Mouse (Mus musculus) liver, postnatal 0 days (tissue): ENCODE data around the gene Htr6. TPM values are rescaled to one million over a fixed set of nuclear protein-coding genes. Genes with fewer than 3 reads are reported as not detected.

Experiments used
- ATAC-seq: fragments of 200-750 bp; cut with Nextera tagmentation; 2 replicates; pipeline ENCODE4 v1.8.0; 2017; ENCODE audit warnings: mild to moderate bottlenecking, moderate library complexity
- DNase-seq: peaks from one replicate; pipeline ENCODE4 v3.0.0-alpha.2; 2016
- H3K27ac ChIP-seq: fragments of 300-500 bp; sonication (generic); 2 replicates; pipeline ENCODE4 v1.5.1; 2014; ENCODE audit warnings: antibody characterized with exemption, moderate library complexity, mild to moderate bottlenecking, low read depth
- H3K27me3 ChIP-seq: fragments of 300-500 bp; sonication (generic); 2 replicates; pipeline ENCODE4 v1.6.1; 2014; ENCODE audit warnings: low read length, control low read depth, mixed read lengths; ENCODE audit not compliant: insufficient read depth
- H3K36me3 ChIP-seq: fragments of 300-500 bp; sonication (generic); replicated peaks from 2 replicates; pipeline ENCODE4 v1.6.1; 2014; ENCODE audit warnings: mild to moderate bottlenecking, control low read depth, low read length, moderate library complexity, mixed read lengths; ENCODE audit not compliant: insufficient read depth
- H3K4me1 ChIP-seq: fragments of 300-500 bp; sonication (generic); 2 replicates; pipeline ENCODE4 v1.6.1; 2014; ENCODE audit warnings: antibody characterized with exemption, mild to moderate bottlenecking, control low read depth; ENCODE audit not compliant: insufficient read depth
- H3K4me2 ChIP-seq: fragments of 300-500 bp; sonication (generic); 2 replicates; pipeline ENCODE4 v1.6.1; 2014; ENCODE audit warnings: low read depth, mild to moderate bottlenecking, low read length, moderate library complexity, mixed read lengths
- H3K4me3 ChIP-seq: fragments of 300-500 bp; sonication (generic); 2 replicates; pipeline ENCODE4 v1.5.1; 2014; ENCODE audit warnings: low read depth, low read length
- H3K9ac ChIP-seq: fragments of 300-500 bp; sonication (generic); replicated peaks from 2 replicates; pipeline ENCODE4 v1.6.1; 2014; ENCODE audit warnings: mild to moderate bottlenecking, moderate library complexity
- H3K9me3 ChIP-seq: fragments of 300-500 bp; sonication (generic); 2 replicates; pipeline ENCODE4 v1.6.1; 2016; ENCODE audit warnings: mild to moderate bottlenecking, control low read depth, low read length, mixed read lengths
- CTCF ChIP-seq: sonication (generic); IDR thresholded peaks from 2 replicates; pipeline ENCODE4 v1.5.1; 2016; ENCODE audit warnings: antibody characterized with exemption, low read depth
- EP300 ChIP-seq: IDR thresholded peaks from 2 replicates; pipeline ENCODE4 v1.6.1; 2016; ENCODE audit warnings: antibody characterized with exemption, low read depth, mild to moderate bottlenecking
- WGBS: fragments of 180-500 bp; shearing (Covaris S2); extraction: QIAGEN DNeasy Blood & Tissue Kit; methylation state at CpG from one replicate; pipeline ENCODE4 v1.1.7; 2014; ENCODE audit not compliant: insufficient replicate concordance; 5-methylcytosine and 5-hydroxymethylcytosine counted together
- polyA plus RNA-seq: library from polyadenylated mRNA; unstranded; fragments of >200 nt; fragmentation: Nextera tagmentation; extraction: Ambion mirVana; gene quantifications from 2 replicates; pipeline ENCODE4 v1.2.1, GENCODE M21; 2015

The Htr6 gene
- polyA plus RNA-seq, 1 experiment from 2014 or later = not detected

- TF ChIP-seq CTCF (peak; percentile 59), EP300 (no peak)
- ATAC-seq (no peak), DNase-seq (peak; percentile 45)
- Histone ChIP-seq H3K4me1 (peaks cover 47% of the 10 kb centered on the region), H3K9ac (no peak overlapping the region), H3K9me3 (no peaks in the 10 kb centered on the region), H3K27me3 (no peaks in the 10 kb centered on the region), H3K4me3 (no peak overlapping the region), H3K27ac (no peak overlapping the region), H3K4me2 (no peak overlapping the region), H3K36me3 (no peaks in the 10 kb centered on the region)
- 91% methylated on average over 5 of the region's 5 CpGs for WGBS
Measured at GRCm38 (mm10) chr4:139115721-139116120, 40.4 kb upstream of the Htr6 start.

DNA sequence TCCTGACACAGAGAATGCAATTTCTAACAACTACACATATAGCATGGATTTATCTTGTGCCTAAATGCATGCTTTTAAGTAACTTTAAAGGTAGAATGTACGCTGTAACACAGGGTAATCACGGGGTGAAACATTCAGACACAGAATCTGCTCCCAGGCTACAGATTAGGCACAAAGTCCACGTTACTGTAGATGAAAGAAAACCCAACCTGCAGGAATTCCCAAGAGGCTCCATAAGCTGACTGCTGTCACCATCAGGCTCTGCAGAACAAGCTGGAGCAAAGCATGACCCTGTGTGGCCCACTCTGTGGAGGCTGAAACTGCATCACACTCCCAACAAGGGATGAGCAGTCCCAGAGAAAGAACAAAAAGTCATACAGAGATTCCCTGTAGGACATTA is 37.1 kb upstream of the Htr6 start:
- no peaks in the 10 kb centered on the region for H3K27me3 ChIP-seq
- no peak overlapping the region for H3K4me2 ChIP-seq
- no peak overlapping the region for H3K27ac ChIP-seq
- H3K9ac ChIP-seq = no peak overlapping the region
- 57% methylated on average over 3 of the region's 3 CpGs for WGBS
- peaks cover 31% of the 10 kb centered on the region for H3K4me1 ChIP-seq
- no peak overlapping the region for H3K4me3 ChIP-seq
- TF ChIP-seq EP300 (no peak), CTCF (no peak)
- DNase-seq (no peak), ATAC-seq (no peak)
- H3K36me3 ChIP-seq = 0 out of 2 replicates have a peak, but pooled peaks cover under 1% of the 10 kb centered on the region
- H3K9me3 ChIP-seq = no peaks in the 10 kb centered on the region

GRCm38 (mm10) chr4:139111421-139111820 is 36.1 kb upstream of the Htr6 start:
- ATAC-seq (no peak), DNase-seq (no peak)
- Histone ChIP-seq H3K4me2 (0 out of 2 replicates have a peak overlapping the region, but pooled peaks have one; percentile 22), H3K9me3 (no peaks in the 10 kb centered on the region), H3K36me3 (0 out of 2 replicates have a peak, but pooled peaks cover 3% of the 10 kb centered on the region), H3K4me1 (peaks cover 22% of the 10 kb centered on the region), H3K4me3 (no peak overlapping the region), H3K27me3 (no peaks in the 10 kb centered on the region), H3K27ac (no peak overlapping the region), H3K9ac (no peak overlapping the region)
- TF ChIP-seq EP300 (no peak), CTCF (no peak)
- WGBS = 40% methylated on average over 3 of the region's 3 CpGs

DNA sequence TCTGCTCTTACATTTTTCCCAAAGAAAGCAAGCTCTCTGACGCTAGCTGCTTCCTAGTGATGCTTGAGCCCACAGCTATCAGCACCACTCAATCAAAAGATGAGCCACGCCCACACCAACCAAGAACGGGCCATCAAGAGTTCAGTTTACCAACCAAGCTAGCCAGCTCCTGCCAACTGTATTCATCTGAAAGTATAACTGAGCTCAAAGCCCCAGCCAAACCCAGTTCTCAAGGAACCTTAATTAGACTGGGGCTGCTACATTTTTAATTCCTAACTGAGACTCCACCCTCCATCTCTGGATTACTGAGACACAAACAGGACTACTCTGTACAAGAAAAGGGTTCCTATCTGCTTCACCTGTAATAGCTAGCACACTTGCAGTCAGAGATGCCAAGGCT is 35.5 kb upstream of the Htr6 start:
- 0 out of 2 replicates have a peak overlapping the region, but pooled peaks have one; percentile 11 for H3K27ac ChIP-seq
- TF ChIP-seq EP300 (no peak), CTCF (no peak)
- H3K9me3 ChIP-seq = no peaks in the 10 kb centered on the region
- WGBS = 24% methylated on average over 3 of the region's 3 CpGs
- no peaks in the 10 kb centered on the region for H3K27me3 ChIP-seq
- H3K9ac ChIP-seq = no peak overlapping the region
- DNase-seq = no peak
- H3K36me3 ChIP-seq = 0 out of 2 replicates have a peak, but pooled peaks cover 3% of the 10 kb centered on the region
- peaks cover 17% of the 10 kb centered on the region for H3K4me1 ChIP-seq
- 0 out of 2 replicates have a peak overlapping the region, but pooled peaks have one; percentile 22 for H3K4me2 ChIP-seq
- no peak overlapping the region for H3K4me3 ChIP-seq
- ATAC-seq = no peak

DNA sequence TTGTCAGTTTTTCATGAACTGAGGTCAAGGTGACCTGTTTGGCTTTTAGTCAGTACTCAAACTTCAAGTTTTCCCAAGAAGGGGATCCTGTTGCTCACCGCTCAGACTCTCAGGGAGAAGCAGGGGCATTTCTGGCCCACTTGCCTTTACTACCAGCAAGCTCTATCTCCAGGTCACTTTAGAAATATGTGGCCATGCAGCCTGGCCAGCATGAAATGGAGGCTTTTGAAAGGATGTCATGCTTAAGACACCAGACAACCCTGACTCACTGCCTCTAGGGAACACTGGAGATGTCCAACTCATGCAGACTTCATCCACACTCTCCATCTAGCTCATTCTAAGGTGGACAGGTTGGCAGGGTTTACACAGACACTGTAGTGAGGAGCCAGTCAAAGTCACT is 30.1 kb upstream of the Htr6 start:
- ATAC-seq = no peak
- TF ChIP-seq EP300 = no peak
- TF ChIP-seq CTCF = no peak
- Histone ChIP-seq H3K4me2 (no peak overlapping the region), H3K27ac (no peak overlapping the region), H3K27me3 (no peaks in the 10 kb centered on the region), H3K4me1 (peaks cover 6% of the 10 kb centered on the region; the same call in 1 of the 2 replicates), H3K4me3 (no peak overlapping the region), H3K9me3 (no peaks in the 10 kb centered on the region), H3K9ac (no peak overlapping the region), H3K36me3 (peaks cover 30% of the 10 kb centered on the region)
- no peak for DNase-seq
- 90% methylated on average over 1 of the region's 1 CpGs for WGBS

DNA sequence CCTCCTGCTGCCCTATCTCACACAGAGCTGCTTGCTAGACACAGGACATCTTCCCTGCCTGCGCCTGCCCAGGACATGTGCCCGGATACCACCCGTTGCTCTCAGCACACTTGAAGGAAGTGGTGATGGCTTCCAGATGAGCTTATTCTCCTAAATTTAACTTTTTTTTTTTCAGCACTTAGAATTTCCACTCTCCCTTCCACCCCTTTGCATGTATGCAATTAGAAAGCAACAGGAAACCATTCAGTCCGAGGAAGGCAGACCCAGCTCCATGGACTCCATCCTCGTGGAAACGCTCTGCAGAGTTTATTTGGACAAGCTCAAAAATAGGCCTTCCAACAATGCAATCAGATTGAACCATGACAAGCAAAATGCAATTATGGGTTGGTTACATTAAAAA is 26.2 kb upstream of the Htr6 start:
- no peak for TF ChIP-seq EP300
- TF ChIP-seq CTCF = no peak
- 80% methylated on average over 6 of the region's 6 CpGs for WGBS
- H3K36me3 ChIP-seq = peaks cover 27% of the 10 kb centered on the region

More for the DNA sequence above, 26.2 kb upstream of the Htr6 start:
- no peak for ATAC-seq
- no peak overlapping the region for H3K27ac ChIP-seq
- no peaks in the 10 kb centered on the region for H3K4me1 ChIP-seq
- no peak overlapping the region for H3K4me2 ChIP-seq
- no peak for DNase-seq
- H3K9me3 ChIP-seq = no peaks in the 10 kb centered on the region
- no peaks in the 10 kb centered on the region for H3K27me3 ChIP-seq
- no peak overlapping the region for H3K9ac ChIP-seq
- no peak overlapping the region for H3K4me3 ChIP-seq
